ENCODE assay signal across 8 mouse cellular contexts in genomic region chr8:46617690-46618620, GRCm38 (mm10). TPM values are rescaled to one million over a fixed set of nuclear protein-coding genes. Genes with fewer than 3 reads are reported as not detected.
DNase-seq lines count a peak whose midpoint lies in the region; ATAC-seq and TF ChIP-seq lines count a peak whose summit lies in the region.

No protein-coding gene starts in this region.

- CTCF ChIA-PET in Patski (lab: Charles Lee): interaction anchor here (1.3 kb wide), 2 partner anchors 11 to 21 kb away, joined by 3 to 4 read pairs; no protein-coding TSS in a partner anchor

- TF ChIP-seq CTCF in Patski (IDR thresholded peaks at IDR 0.05): no peak

- POLR2A ChIA-PET in Patski (lab: Charles Lee): interaction anchor here (0.6 kb wide), 3 partner anchors 13 to 534 kb away, joined by 3 to 4 read pairs (median 3); no protein-coding TSS in a partner anchor

- in situ Hi-C loops in Patski (cut with MboI; ENCODE audit: low pct_unique_long_range_greater_than_20kb): no loop called here

- intact Hi-C loops in heart, postnatal 25 days (cut with DNase I): no loop called here

- H3K27me3 ChIP-seq in heart, embryonic 13.5 days (replicated peaks): no peaks in the 10 kb centered on the region
- no peaks in the 10 kb centered on the region for H3K27me3 ChIP-seq in Patski
- no peaks in the 10 kb centered on the region for H3K27me3 ChIP-seq in forebrain, embryonic 13.5 days
- no peaks in the 10 kb centered on the region for H3K27me3 ChIP-seq in limb, embryonic 12.5 days
- H3K27me3 ChIP-seq in midbrain, embryonic 13.5 days: no peaks in the 10 kb centered on the region

- H3K4me3 ChIP-seq in heart, embryonic 13.5 days: peak overlapping the region; percentile 89
- H3K4me3 ChIP-seq in forebrain, embryonic 13.5 days: peak overlapping the region; percentile 86
- H3K4me3 ChIP-seq in limb, embryonic 12.5 days (replicated peaks): peak overlapping the region; percentile 78
- peak overlapping the region; percentile 81 for H3K4me3 ChIP-seq in midbrain, embryonic 13.5 days (replicated peaks)

- no peaks in the 10 kb centered on the region for H3K36me3 ChIP-seq in heart, embryonic 13.5 days
- no peaks in the 10 kb centered on the region for H3K36me3 ChIP-seq in forebrain, embryonic 13.5 days (ENCODE audit: poor library complexity, severe bottlenecking)
- no peaks in the 10 kb centered on the region for H3K36me3 ChIP-seq in limb, embryonic 12.5 days
- H3K36me3 ChIP-seq in midbrain, embryonic 13.5 days: no peaks in the 10 kb centered on the region

- no peak for DNase-seq in heart, postnatal 25 days (ENCODE audit: low spot score)
- no peak for DNase-seq in Patski (ENCODE audit: low read depth, low spot score)
- DNase-seq in thymus, postnatal 25 days: peak; percentile 31
- no peak for DNase-seq in urinary bladder, postnatal 14 days (ENCODE audit: low spot score)

- under 1% methylated on average over 38 of the region's 38 CpGs for WGBS in heart, embryonic 13.5 days
- under 1% methylated on average over 38 of the region's 38 CpGs for WGBS in forebrain, embryonic 13.5 days
- WGBS in limb, embryonic 12.5 days: under 1% methylated on average over 38 of the region's 38 CpGs
- under 1% methylated on average over 38 of the region's 38 CpGs for WGBS in midbrain, embryonic 13.5 days

- peak overlapping the region; percentile 92 for H3K9ac ChIP-seq in heart, embryonic 13.5 days
- H3K9ac ChIP-seq in forebrain, embryonic 13.5 days: peak overlapping the region; percentile 91
- H3K9ac ChIP-seq in limb, embryonic 12.5 days (replicated peaks): peak overlapping the region; percentile 87
- peak overlapping the region; percentile 93 for H3K9ac ChIP-seq in midbrain, embryonic 13.5 days (replicated peaks)

- peak; percentile 5; the same call in 1 of the 2 replicates for ATAC-seq in heart, embryonic 13.5 days (ENCODE audit: extremely low read depth, insufficient number of reproducible peaks, low FRiP score, low TSS enrichment)
- ATAC-seq in Patski: peak; percentile 15
- ATAC-seq in forebrain, embryonic 13.5 days: peak; percentile 68
- ATAC-seq in limb, embryonic 12.5 days (ENCODE audit: insufficient number of reproducible peaks, insufficient read depth, low FRiP score, low TSS enrichment, low read depth): peak; percentile 43
- ATAC-seq in midbrain, embryonic 13.5 days: no peak; the same call in 1 of the 2 replicates

- H3K9me3 ChIP-seq in heart, embryonic 13.5 days: no peaks in the 10 kb centered on the region
- no peaks in the 10 kb centered on the region for H3K9me3 ChIP-seq in forebrain, embryonic 13.5 days (replicated peaks)
- no peaks in the 10 kb centered on the region for H3K9me3 ChIP-seq in limb, embryonic 12.5 days
- H3K9me3 ChIP-seq in midbrain, embryonic 13.5 days: no peaks in the 10 kb centered on the region

- peaks cover 39% of the 10 kb centered on the region for H3K4me1 ChIP-seq in heart, embryonic 13.5 days
- H3K4me1 ChIP-seq in forebrain, embryonic 13.5 days: peaks cover 45% of the 10 kb centered on the region
- peaks cover 32% of the 10 kb centered on the region for H3K4me1 ChIP-seq in limb, embryonic 12.5 days (replicated peaks)
- H3K4me1 ChIP-seq in midbrain, embryonic 13.5 days (replicated peaks): peaks cover 35% of the 10 kb centered on the region

- peak overlapping the region; percentile 92 for H3K27ac ChIP-seq in heart, embryonic 13.5 days (replicated peaks)
- peak overlapping the region; percentile 94 for H3K27ac ChIP-seq in forebrain, embryonic 13.5 days
- peak overlapping the region; percentile 95 for H3K27ac ChIP-seq in limb, embryonic 12.5 days
- peak overlapping the region; percentile 93 for H3K27ac ChIP-seq in midbrain, embryonic 13.5 days

- peak overlapping the region; percentile 99 for H3K4me2 ChIP-seq in heart, embryonic 13.5 days
- H3K4me2 ChIP-seq in forebrain, embryonic 13.5 days: peak overlapping the region; percentile 92
- peak overlapping the region; percentile 90 for H3K4me2 ChIP-seq in limb, embryonic 12.5 days
- H3K4me2 ChIP-seq in midbrain, embryonic 13.5 days (replicated peaks): peak overlapping the region; percentile 83

RNA-seq across cellular contexts. Expression of gene Casp3, which starts 0.9 kb away (rescaled TPM):
- 51.0 and 54.9 TPM in 2 replicates for polyA plus RNA-seq in heart, embryonic 13.5 days (2015; fragmentation: Nextera tagmentation; extraction: Ambion mirVana)
- 1 to 10 TPM; 4.0 to 4.4 TPM for total RNA-seq in heart, postnatal 25 days (2021)
- 57.3 TPM for polyA plus RNA-seq in Patski (2021)
- polyA plus RNA-seq in forebrain, embryonic 13.5 days (2015; fragmentation: Nextera tagmentation; extraction: Ambion mirVana): 208 and 213 TPM in 2 replicates
- polyA plus RNA-seq in limb, embryonic 12.5 days (2016; fragmentation: Nextera tagmentation; extraction: Ambion mirVana): 132 and 138 TPM in 2 replicates
- 204 and 216 TPM in 2 replicates for polyA plus RNA-seq in midbrain, embryonic 13.5 days (2015; fragmentation: Nextera tagmentation; extraction: Ambion mirVana)

RNA-seq across cellular contexts. Expression of gene Primpol, which starts 0.9 kb away (rescaled TPM):
- polyA plus RNA-seq in heart, embryonic 13.5 days (2015; fragmentation: Nextera tagmentation; extraction: Ambion mirVana): 9.5 and 9.6 TPM in 2 replicates
- 1 to 10 TPM; 1.9 to 2.4 TPM for total RNA-seq in heart, postnatal 25 days (2021)
- 14.0 TPM for polyA plus RNA-seq in Patski (2021)
- polyA plus RNA-seq in forebrain, embryonic 13.5 days (2015; fragmentation: Nextera tagmentation; extraction: Ambion mirVana): 8.3 and 10.3 TPM in 2 replicates
- polyA plus RNA-seq in limb, embryonic 12.5 days (2016; fragmentation: Nextera tagmentation; extraction: Ambion mirVana): 14.9 and 18.4 TPM in 2 replicates
- 9.2 and 9.3 TPM in 2 replicates for polyA plus RNA-seq in midbrain, embryonic 13.5 days (2015; fragmentation: Nextera tagmentation; extraction: Ambion mirVana)
